Mouse (Mus musculus) kidney, adult 8-10 months (tissue): ENCODE data around the gene Trip10.
A peak's percentile ranks its signal among the peaks of the same experiment; 100 is the strongest.
"Not testable (repeated sequence)": the region's sequence is repeated elsewhere in the genome, so short reads cannot be mapped to it uniquely, and the experiment has no call there.

Experiments
- DNase-seq, 2 experiments: peaks; one replicate each; pipeline ENCODE4 v3.0.0; 2022

Trip10 gene

DNA sequence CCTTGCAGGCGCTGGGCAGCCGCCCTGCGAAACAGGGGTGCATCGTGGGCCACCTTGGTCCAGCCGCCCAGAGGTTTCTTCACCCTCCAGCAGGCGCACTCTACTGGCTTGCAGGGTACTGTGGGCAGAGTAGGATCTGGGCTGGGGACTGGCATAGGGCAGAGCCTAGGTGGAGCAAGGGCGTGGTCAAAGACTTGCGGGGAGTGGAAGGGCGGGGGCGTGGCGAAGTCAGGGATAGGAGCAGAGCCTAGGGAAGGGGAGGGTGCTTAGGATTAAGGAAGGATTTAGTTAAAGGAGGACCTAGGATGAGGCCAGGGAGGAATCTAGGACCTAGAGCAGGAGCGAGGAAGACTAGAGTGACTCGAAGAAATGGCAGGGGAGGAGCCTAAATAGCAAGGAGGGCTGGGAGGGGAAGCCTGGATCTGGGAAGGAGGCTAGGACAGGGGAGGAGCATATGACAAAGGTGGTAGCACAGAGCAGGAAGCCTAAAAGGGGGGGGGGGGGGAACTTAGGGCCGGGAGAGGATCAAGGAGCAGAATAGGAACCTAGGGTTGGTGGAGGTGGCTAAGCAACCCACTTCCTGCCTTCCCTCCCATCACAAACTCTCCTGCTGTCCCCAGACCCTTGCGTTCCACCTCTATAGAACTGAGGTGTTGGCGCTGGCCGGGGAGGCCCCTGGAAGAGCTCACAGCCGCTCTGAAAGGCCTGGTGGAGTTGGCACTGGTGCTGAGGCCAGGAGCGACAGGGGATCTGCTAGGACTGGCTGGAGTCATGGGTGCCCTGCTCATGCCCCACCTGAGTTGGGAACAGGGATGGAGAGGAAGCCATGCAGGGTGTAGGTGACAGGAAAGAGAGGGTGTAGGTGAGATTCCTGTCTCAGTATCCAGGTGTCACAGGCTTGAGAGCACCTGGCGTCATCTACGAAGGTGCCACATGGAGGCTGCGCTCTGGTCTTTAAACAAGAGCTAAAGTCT lies 16.0 kb downstream of the Trip10 start:
- DNase-seq = peak; percentile 93

DNA sequence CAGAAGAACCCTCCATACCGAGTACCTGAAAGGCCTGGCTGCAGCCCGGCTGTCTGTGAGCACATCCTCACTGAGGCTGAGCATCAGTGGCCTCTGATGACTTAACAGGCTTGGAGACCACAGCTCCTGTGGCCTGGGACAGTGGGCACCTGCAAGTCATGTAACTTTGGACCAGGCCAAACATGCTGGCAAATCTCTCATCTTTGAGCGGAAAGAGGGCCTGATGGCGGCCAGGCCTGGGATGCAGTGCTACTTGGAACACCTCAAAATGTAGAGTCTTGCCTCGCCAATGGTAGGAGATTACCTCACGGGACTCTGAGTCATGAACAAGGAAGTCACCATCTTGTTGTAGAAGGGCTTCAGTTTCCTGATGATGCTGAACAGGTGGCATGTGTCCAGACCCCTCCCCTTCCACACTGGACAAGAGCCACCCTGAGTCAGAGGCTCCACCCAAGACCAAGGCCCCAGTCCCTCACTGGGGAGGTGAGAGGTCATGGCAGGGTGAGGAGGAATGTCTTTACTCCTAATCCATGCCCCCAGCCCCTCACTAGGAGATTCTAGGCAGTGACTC lies 18.4 kb downstream of the Trip10 start:
- DNase-seq = no peak

DNA sequence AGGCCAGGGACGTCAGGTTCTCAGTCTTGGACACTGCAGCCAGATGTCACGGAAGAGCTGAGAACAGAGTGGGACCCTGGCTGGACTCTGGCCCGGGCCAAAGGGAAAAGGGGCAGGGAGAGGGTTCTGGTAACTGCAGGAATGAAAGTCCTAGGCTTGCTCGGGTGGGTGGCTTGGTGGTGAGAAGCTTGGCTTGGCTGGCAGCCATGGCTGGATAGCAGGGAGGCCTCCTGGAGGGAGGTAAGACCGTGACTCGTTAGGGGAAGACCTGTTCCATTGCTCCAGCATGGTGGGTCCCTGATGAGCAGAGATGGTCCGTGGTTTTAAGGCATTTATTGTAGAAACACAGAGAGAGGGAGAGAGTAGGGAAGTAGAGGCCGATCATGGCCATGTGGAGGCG lies 22.0 kb downstream of the Trip10 start:
- no peak for DNase-seq

DNA sequence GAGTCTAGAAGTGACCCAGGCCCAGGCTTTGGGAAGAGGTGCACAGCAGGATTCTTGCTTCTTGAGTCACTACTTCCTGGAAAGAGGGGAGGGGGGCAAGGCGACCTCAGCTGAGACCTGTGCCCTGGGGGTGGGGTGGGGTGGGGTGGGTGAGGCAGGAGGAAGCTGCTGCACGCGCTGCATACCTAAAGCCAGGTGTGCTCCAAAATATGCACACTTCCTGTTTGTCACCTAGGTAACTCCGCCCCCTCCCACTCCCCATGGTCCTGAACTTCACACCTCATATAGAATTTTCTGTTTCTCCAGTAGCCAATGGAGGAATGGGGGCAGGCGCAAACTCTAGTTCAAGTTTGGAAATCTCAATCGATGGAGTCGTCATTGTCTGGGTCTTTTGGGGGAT lies 24.6 kb downstream of the Trip10 start:
- no peak for DNase-seq

DNA sequence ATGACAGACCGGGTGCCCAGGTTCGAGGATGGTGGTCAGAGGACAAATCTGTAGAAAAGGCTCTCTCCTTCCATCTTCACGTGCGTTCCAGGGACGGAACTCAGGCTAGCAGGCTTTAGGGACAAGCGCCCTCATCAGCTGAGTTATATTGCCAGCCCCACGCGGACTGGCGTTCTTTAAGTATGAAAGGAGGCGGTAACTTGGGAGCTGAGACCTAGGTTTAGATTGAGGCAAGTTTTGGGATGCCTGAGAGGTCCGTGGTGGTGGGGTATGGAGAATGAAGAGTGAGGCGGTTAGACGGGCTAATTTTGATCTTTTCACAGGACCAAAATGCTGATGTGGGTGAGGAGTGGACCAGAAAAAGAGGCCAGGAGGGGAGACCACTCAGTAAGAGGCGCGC lies 25.4 kb downstream of the Trip10 start:
- DNase-seq = no peak

DNA sequence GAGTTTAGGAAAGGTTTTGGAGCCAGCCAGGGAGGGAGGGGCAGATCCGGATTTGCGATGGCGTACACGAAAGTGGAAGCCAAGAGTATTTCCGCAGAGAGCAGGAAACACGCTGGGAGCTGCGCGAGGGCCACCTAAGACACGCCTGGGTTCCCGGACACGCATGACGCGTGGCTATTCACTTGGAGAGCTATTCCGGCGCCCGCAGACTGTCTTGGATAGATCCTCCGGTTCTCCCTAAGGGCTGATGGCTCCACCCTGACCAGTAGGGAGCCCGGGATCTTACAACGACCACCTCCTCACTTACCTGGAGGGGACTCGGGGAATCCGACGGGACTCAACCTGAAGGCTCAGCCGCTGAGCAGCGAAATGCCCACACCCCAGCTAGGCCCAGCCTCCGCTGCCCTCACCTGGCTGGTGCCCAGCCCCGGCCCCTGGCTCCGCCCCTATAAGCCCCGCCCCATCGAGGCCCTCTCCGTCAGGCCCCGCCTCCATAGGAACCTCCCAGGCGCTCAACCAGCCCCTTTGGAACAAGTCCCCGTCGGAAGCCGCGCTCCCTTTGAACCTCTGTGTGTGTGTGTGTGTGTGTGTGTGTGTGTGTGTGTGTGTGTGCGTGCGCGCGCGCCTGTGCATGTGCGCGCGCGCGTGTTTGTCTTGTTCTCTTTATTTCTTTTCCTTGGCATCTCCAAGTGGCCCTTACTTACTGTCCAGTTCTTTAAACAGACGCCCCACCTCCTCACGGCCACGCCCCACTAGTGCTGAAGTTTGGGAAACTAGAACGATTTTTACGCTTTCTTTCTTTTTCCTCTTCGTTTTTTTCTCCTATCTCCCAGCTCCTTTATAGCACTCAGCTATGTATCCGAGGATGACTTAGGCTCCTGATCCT lies 26.1 kb downstream of the Trip10 start:
- DNase-seq = peak; percentile 88 to 94

DNA sequence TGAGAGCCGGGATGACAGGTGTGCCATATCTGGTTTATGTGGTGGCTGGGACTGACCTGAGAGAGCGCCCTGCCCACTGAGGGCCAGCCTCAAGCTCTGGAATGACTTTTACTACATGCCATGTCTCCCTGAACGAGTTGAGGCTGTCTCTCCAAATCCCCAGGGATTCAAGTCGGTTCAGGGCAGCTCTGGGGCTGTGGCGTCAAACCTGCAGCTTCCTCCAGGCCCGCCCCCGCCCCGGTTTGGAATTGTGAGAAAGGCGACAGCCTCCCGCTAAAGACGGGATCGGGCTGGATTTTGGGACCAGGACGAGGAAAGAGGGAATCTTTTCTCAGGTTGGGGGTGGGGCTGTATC lies 26.7 kb downstream of the Trip10 start:
- peak in 1 of 2 experiments; percentile 20 for DNase-seq

DNA sequence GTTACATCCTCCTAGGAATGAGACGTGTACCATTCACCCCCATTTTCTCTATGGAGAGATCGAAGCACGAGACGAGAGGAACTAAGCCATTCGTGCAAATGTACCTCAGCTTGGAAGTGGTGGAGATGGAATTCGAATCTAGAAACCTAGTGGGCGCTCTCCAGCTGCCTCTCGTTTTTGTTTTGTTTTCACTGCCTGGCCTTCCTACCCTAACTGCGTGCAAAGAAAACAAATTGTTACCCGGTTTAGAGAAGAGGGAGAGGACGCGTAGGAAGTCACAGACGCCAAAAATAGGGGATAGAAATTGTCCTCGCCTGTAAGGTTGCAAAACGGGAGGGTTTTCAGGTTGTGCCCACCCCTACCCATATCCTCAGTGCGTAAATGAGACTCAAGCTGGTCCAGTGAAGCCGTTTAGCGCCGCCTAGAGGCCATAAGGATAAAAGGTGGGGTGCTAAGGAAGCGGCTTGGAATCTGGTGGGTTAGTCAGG lies 27.4 kb downstream of the Trip10 start:
- DNase-seq = peak; percentile 76 to 80

DNA sequence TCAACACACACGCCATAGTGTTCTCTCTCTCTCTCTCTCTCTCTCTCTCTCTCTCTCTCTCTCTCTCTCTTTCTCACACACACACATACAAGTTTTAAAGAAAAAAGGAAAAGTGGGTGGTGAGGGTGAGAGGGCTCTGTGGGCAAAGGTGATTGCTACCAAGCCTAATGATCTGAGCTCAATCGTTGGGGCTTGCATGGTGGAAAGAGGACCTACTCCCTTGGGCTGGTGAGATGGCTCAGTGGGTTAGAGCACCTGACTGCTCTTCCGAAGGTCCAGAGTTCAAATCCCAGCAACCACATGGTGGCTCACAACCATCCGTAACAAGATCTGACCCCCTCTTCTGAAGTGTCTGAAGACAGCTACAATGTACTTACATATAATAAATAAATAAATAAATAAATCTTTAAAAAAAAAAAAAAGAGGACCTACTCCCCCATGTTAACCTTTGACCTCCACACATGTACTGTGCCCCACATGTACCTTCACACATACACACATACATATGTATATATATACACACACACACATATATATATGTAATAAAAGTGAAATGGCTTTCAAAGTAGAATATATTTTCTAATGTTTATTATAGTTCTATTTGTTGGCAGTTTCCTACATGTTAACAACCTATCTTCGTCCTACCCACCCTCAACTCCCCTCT lies 28.5 kb downstream of the Trip10 start:
- not testable (repeated sequence) for DNase-seq

DNA sequence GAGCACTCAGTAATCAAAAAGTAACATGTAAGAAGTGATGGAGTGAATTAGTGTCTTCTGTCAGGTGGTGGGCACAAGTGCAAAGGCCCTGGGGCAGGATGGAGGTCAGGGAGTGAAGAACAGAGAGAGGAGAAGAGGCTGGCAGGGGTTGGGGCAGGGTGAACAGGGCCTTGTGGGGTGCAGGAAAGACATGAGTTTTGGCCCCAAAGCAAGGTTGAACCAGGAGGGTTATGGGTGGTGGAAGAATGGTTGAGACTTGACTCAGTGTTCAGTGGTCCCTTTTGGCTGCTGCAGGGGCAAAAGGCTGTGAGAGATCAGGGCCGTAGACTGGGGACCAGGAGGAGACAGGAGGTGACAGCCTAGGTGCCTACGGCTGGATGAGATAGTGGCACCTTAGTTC lies 29.3 kb downstream of the Trip10 start:
- DNase-seq = no peak

DNA sequence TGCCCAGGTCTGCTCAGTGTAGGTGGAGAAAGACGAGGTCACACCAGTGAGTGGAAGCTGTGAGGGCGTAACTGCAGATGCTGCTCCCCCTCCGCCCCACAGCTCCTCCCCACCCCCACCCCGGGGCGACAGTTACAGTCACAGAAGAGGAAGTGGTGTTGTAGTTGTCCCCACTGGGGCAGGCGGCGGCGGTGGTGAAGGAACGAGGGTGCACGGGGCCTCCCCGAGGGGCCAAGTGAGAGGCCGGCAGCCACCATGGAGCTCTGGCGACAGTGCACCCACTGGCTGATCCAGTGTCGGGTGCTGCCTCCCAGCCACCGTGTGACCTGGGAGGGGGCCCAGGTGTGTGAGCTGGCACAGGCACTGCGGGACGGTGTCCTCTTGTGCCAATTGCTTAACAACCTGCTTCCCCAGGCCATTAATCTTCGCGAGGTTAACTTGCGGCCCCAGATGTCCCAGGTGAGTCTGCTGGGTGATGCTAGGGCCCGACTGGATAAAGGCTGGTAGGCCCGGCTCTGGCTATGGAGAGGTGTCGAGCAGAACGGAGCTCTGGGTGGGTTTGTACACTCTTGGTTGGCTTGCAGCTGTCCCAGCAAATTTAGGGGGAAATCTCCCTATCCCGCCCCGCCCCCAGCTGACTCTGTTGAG lies 29.8 kb downstream of the Trip10 start, which contains the start of gene Vav1:
TSS of gene Vav1 (plus strand) at position 158 of the 648 bp plus-strand sequence.
- no peak for DNase-seq

DNA sequence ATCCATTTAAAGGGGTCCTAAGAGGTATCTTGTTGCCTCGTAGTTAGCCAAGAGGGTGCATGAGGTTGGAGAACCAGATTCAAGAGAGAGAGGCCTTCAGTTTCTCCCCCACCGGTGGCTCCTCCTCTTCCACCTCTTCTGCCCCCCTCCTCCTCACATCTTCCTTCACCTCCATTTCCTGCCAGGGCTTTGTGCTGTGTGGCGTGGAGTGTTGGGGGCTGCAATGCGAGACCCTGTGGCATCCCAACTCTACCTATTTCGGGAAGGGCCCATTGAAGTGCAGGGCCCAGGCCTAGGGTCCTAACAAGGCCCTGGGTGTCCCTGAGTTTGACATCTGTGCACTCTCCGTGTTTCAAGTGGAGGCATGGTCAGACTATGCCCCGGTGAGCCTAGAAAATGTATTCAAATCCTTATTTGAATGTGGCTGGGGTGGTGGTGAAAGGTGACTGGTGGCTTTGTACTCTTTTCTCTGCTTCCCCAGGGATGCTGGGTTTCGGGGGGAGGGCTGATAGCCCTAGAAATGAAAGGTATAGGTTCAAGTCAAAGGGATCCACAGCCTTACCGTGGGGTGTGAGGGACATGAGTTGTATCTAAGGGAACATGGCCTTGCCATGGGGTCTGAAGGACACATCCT lies 30.5 kb downstream of the Trip10 start:
- DNase-seq = no peak

DNA sequence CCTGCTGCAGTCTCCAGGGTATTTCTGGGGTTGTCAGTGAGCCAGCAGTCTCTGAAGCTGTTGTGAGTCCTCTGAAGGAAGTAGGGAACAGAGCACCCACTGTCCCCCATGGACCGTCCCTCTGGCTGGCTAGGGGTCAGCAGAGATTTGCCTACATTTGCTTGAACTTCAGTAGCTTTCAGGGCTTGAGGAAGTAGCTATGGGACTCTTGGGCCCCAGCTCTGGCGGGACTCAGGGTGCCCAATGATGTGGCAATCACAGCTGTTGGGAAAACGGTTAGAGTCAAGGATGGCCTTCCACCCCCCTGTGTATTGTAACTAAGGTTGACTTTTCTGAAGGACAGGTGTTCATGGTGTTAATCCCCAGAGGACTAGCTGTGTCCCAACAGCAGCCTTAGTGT lies 31.2 kb downstream of the Trip10 start:
- DNase-seq = no peak

DNA sequence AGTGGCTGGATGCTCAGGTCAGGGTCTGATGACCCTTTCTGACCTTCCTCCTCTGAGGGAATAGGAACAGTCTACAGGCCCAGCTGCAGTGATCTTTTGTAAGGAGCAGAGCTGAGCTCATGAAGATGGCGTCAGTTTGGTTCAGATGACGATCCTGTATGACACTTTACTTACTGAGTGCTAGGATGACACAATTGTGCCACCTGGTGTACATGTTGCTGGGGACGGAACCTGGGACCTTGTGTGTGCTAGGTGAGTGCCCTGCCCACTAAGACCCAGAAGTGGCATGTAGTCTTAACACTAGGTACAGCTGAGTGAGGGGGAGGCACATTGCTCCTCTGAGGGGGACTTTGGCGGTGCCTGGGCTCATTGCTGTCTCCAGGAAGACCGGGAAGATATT lies 34.7 kb downstream of the Trip10 start:
- DNase-seq = no peak

DNA sequence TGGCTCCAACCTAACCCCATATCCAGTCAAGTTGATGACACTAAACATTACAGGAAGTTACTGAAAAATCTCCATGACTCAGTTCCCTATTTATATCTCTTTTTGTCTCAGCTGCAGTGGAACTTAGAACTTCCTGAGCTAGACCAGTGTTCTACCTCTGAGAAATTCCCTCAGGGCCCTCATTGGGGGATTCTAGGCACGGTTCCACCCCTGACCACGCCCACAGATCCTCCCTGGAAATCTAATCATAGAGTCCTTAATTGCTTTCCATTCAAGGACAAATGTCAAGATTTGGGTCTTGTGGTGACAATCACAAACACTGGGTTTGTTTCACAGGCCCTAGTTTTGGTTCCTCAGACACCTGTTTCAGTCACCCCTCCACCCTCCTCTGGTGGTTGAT lies 35.8 kb downstream of the Trip10 start:
- no peak for DNase-seq

DNA sequence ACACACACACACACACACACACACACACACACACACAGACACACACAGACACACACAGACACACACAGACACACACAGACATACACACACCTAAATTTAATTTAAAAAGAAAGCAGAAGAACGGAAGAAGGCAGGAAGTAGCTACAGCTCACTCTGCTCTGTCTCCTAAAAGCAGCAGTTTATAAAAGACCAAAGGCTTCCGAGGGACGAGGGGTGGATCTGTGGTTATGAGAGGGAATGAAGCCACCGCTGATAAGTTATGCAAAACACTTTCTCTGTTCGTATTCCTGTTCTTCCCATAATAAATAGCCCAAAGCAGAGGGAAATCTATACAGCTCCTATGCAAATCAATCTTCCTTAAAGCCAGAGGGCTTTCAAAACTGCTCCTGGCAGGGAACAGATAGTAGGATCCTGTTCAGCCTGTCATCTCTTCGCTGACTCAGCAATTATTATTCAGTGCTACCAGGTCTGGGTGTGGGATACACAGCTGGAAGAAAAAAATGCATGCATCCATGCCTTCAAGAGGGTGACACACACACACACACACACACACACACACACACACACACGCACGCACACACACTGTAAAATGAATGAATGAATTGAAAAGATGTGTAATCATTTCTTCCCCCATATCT lies 37.6 kb downstream of the Trip10 start:
- DNase-seq = no peak

DNA sequence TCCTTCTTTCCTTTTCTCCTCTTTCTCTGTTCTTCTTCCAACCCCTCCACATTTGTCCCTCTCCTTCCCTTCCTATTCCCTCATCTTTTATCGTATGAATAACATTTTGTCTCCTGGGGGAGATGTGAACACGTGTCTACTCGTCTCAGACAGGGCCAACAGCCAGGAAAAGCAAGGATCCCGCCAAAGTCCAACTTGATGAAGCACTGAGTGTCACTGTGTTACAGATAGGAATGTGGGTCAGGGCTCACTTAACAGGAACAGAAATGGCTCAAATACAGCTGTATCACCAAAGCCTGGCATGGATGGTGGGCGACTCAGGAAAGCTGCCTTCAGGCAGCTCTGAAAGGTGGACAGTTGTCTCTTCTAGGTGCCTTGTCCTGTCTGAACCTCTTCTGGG lies 40.0 kb downstream of the Trip10 start:
- no peak for DNase-seq

DNA sequence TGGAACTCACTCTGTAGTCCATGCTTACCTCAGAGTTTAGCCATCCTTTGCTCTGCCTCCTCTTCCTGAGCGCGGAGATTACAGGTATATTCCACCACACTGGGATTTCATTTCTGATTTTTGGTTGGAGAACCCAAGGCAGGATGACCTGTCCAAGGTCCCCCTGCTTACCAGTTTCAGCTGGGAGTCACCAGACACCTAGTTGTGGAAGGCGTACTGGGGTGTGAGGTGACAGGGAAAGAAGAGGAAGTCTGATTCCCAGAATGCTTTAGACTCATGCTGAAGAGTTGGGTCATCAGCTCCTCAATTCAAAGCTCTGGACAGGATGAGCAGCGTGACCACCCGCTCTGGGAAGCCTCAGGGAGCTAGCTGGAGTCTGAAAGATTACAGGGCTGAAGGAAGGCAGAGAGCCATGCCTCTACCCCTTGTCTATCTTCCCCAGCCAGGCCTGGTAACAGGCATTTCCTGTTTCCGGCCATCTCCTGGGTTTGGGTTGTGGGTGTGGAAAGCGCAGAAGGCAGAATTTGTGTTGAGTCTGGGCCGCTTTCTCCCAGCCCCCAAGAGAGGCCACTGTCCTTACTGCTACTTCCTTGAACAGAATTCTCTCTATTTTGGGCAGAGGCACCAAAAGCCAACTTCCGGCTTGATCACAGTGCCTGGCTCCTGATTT lies 40.9 kb downstream of the Trip10 start:
- no peak for DNase-seq

DNA sequence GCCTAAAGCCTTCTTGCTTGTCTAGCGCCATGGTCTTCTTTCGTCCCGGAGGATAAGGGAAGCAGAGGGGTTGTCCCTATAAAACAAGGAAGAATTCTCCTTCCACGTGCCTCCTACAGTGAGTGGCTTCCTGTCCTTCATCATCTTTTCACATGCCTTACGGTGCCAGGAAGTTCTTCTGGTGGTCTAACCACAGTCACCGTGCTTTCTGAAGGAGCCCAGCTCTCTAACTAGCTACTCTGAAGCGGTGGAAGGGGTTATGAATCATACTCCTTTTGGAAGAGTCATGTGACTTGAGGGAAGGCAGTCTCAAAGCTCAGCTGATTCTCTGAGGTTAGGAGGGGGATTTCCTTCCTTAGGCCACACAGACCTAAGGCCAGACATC lies 41.4 kb downstream of the Trip10 start:
- no peak for DNase-seq

DNA sequence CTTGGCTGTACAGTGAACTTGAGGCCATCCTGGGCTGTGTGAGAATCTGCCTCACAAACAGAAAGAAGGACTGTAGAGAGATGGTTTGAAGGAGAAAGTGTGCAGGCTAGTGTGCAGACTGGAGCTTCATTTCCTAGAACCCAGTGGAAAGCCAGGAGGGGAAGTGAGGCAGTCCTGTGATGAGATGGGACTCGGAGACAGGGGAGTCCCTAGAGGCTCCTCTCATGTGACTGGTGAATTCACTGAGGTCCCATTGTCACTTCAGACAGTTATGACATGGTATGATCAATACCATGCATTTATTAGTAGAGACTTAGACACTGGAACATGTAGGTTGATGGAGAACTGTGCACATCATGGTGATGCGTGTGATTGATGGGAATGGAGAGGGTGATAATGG lies 43.0 kb downstream of the Trip10 start:
- DNase-seq = no peak

DNA sequence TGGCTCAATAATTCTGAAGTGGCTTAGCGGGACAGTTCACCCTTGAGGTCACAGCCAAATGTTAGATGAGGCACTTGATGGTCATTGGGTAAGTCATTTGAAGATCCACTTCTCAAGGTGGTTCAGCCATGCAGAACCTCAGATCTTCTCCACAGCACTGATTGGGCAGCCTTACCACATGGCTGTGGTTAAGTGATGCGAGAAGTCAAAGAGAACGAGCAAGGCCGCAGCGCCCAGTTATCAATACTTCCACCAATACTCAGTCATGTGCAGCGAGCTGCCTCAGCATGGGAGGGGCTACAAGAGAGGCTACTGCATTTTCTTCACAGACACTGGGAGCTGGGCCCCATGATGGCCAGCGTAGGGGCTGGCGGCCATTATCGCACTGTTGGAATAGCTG lies 43.7 kb downstream of the Trip10 start:
- DNase-seq = no peak
